Mouse (Mus musculus): Measurements from ENCODE around the gene Tesk2. TPM values are rescaled to one million over a fixed set of nuclear protein-coding genes. Genes with fewer than 3 reads are reported as not detected.

Gene Tesk2
- total and polyA plus RNA-seq, 2 experiments from 2014 or later = 2.2 to 2.8 TPM

DNA sequence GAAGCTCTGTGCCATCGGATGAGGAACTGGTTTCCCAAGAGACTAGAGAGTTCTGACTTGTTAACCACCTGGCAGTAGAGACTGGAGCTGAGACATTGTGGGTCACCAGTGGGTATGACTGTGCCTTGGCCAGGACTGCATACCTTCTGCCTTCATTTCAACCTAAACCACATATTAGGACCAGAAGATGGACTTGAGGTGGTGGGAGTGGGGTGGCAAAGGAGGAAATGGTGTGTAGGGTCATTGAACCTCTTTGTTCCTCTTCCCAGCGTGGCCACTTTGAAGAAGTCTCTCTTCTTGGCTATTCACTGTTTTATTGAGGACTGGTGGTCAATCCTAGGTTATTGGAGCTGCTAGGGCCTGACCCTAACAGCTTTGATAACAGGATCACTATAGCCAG is 60.6 kb downstream of the Tesk2 start:
- H3K36me3 ChIP-seq (ENCODE audit: insufficient read depth, low read length) = no peaks in the 10 kb centered on the region
- H3K9ac ChIP-seq (replicated peaks; ENCODE audit: low read length) = no peak overlapping the region
- no peaks in the 10 kb centered on the region for H3K9me3 ChIP-seq (ENCODE audit: low read length)
- H3K4me2 ChIP-seq (ENCODE audit: low read depth, low read length) = no peak overlapping the region
- no peaks in the 10 kb centered on the region for H3K4me1 ChIP-seq (ENCODE audit: insufficient read depth, low read length)
- ATAC-seq = no peak
- no peaks in the 10 kb centered on the region for H3K27me3 ChIP-seq (ENCODE audit: insufficient read depth, low read length)
- WGBS = 47% methylated on average over 2 of the region's 2 CpGs
- TF ChIP-seq CTCF (IDR thresholded peaks at IDR 0.05; ENCODE audit: low read depth) = no peak
- DNase-seq (ENCODE audit: low spot score) = no peak
- no peak overlapping the region for H3K27ac ChIP-seq
- no peak overlapping the region for H3K4me3 ChIP-seq (ENCODE audit: low read length)

DNA sequence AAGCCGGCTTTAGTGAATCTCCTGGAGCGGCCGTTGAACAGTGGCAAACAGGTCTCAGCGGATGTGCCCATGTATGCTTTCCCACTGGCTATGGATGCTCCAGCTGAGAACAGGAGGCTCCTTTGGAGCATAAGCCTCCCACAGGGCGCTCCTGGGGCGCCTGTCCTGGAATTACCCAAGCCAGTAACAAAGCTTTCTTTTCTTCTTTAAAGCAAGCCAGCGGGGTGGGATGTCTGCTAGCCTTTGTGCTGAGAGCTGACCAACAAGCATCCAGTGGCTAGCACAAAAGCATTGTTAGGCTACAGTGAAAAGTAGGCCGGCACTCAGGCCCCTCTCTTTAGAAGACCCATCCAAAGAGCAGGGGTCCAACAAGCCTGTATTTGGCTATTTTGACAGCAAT is 61.4 kb downstream of the Tesk2 start:
- DNase-seq (ENCODE audit: low spot score) (no peak), ATAC-seq (no peak)
- Histone ChIP-seq H3K4me1 (ENCODE audit: insufficient read depth, low read length) (no peaks in the 10 kb centered on the region), H3K4me2 (ENCODE audit: low read depth, low read length) (no peak overlapping the region), H3K27me3 (ENCODE audit: insufficient read depth, low read length) (no peaks in the 10 kb centered on the region), H3K36me3 (ENCODE audit: insufficient read depth, low read length) (no peaks in the 10 kb centered on the region), H3K4me3 (ENCODE audit: low read length) (no peak overlapping the region), H3K9ac (replicated peaks; ENCODE audit: low read length) (no peak overlapping the region), H3K9me3 (ENCODE audit: low read length) (no peaks in the 10 kb centered on the region), H3K27ac (no peak overlapping the region)
- 9% methylated on average over 8 of the region's 8 CpGs for WGBS
- TF ChIP-seq CTCF (IDR thresholded peaks at IDR 0.05; ENCODE audit: low read depth) = no peak

DNA sequence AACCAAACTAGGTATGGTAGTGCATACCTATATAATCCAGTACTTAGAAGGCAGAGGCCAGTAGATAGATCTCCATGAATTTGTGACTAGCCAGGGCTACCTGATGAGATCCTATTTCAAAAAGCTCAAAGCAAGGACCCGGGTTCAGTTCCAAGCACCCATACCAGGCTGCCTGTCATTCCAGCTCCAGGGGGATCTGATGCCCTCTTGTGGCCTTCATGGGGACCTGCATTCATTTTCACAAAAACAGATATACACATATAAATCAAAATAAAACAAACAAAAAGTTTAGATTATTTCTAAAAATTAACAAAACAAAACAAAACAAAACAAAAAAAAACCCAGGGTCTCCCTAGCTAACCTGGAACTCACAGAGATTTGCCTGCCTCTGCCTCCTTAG is 65.8 kb downstream of the Tesk2 start:
- Histone ChIP-seq H3K9me3 (ENCODE audit: low read length) (no peaks in the 10 kb centered on the region), H3K9ac (replicated peaks; ENCODE audit: low read length) (no peak overlapping the region), H3K4me3 (ENCODE audit: low read length) (no peak overlapping the region), H3K4me2 (ENCODE audit: low read depth, low read length) (no peak overlapping the region), H3K4me1 (ENCODE audit: insufficient read depth, low read length) (no peaks in the 10 kb centered on the region), H3K36me3 (ENCODE audit: insufficient read depth, low read length) (no peaks in the 10 kb centered on the region), H3K27me3 (ENCODE audit: insufficient read depth, low read length) (no peaks in the 10 kb centered on the region), H3K27ac (no peak overlapping the region)
- TF ChIP-seq CTCF (IDR thresholded peaks at IDR 0.05; ENCODE audit: low read depth) = 0 out of 2 replicates have a peak, but pooled peaks have one; percentile 12
- no peak for DNase-seq (ENCODE audit: low spot score)
- 100% methylated on average over 1 of the region's 1 CpGs for WGBS
- no peak for ATAC-seq

DNA sequence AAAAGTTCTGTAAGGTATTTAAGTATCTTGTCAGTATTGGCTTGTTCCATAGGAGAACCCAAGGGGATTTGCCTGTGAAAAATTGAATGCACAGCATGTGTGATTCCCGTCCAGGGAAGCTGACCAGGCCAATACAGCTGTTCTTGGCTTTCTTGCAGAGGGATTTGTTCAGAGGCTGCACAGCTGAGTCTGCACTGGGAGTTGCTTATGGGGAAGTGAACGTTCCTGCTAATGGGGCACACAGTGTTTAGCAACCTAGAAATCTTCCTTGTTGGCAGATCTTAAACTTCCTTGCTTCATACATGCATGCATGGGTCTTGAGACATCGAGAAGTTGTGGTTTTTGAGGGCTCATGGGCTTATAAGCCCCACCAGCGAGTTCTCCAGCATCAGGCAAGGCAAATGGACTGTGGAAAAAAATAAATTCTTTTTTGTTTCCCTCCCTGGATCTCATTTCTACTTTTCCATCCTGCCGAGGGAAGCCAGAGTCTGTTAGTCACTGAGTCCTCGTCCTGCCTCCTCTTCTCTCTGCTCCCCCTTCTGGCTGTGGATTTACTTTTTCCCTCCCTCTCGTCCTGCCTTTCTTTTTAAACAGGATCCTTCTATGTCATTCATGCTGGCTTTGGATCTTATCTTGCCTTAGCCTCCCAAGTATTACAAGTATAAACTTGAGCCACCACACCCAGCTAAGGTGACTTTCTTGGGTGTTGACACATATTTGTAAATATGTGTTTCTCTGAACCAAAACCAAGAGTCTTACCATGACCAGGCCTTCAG is 67.4 kb downstream of the Tesk2 start:
- Histone ChIP-seq H3K9ac (replicated peaks; ENCODE audit: low read length) (no peak overlapping the region), H3K4me3 (ENCODE audit: low read length) (no peak overlapping the region), H3K36me3 (ENCODE audit: insufficient read depth, low read length) (no peaks in the 10 kb centered on the region), H3K27me3 (ENCODE audit: insufficient read depth, low read length) (no peaks in the 10 kb centered on the region), H3K27ac (no peak overlapping the region), H3K4me2 (ENCODE audit: low read depth, low read length) (no peak overlapping the region), H3K4me1 (ENCODE audit: insufficient read depth, low read length) (no peaks in the 10 kb centered on the region), H3K9me3 (ENCODE audit: low read length) (no peaks in the 10 kb centered on the region)
- TF ChIP-seq CTCF (IDR thresholded peaks at IDR 0.05; ENCODE audit: low read depth) = peak; percentile 33; the same call in 1 of the 2 replicates
- DNase-seq (ENCODE audit: low spot score) (no peak), ATAC-seq (no peak)
- 38% methylated on average over 7 of the region's 7 CpGs for WGBS

DNA sequence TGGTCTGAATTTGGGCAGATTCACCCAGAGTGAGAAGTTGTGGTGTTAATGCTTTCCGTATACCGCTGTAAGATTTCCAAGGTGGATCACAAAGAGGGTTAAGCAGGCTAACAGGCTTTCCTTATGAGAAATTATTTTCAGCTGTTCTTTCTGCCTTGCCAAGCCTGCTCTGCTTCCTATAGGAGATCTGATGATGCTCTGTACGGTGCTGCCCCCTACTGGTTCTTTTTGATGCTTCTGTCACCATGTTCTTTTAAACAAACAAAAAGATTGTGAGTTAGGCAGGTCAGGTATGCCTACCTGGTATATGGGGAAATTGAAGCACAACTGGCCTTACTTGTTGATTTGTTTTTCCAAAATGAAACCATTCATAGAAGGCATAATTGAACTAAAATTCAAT is 68.2 kb downstream of the Tesk2 start:
- no peak overlapping the region for H3K9ac ChIP-seq (replicated peaks; ENCODE audit: low read length)
- H3K4me2 ChIP-seq (ENCODE audit: low read depth, low read length) = no peak overlapping the region
- DNase-seq (ENCODE audit: low spot score) (peak; percentile 94), ATAC-seq (peak; percentile 67)
- H3K36me3 ChIP-seq (ENCODE audit: insufficient read depth, low read length) = no peaks in the 10 kb centered on the region
- no peaks in the 10 kb centered on the region for H3K9me3 ChIP-seq (ENCODE audit: low read length)
- H3K27me3 ChIP-seq (ENCODE audit: insufficient read depth, low read length) = no peaks in the 10 kb centered on the region
- no peaks in the 10 kb centered on the region for H3K4me1 ChIP-seq (ENCODE audit: insufficient read depth, low read length)
- TF ChIP-seq CTCF (IDR thresholded peaks at IDR 0.05; ENCODE audit: low read depth) = peak; percentile 86
- WGBS = 4% methylated on average over 3 of the region's 3 CpGs
- H3K4me3 ChIP-seq (ENCODE audit: low read length) = no peak overlapping the region
- no peak overlapping the region for H3K27ac ChIP-seq

DNA sequence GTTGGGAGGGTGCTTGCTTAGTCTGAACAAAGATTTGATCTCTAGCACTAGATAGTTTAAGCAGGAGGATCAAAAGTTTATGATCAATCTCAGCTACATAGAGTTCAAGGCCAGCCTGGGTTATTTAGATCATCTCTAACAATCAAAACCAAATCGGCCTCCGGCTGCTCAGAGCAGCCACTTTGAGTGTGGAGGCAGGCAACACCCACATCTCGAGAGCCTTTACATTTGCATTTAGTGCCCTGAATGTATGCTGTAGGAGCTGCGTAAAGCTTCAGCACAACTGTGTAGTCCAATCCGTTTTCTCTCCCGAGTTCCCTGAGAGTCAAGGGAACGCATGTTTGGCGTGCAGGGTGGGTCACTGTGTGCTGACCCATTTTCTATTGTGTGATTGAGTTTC is 71.7 kb downstream of the Tesk2 start:
- Histone ChIP-seq H3K36me3 (ENCODE audit: insufficient read depth, low read length) (no peaks in the 10 kb centered on the region), H3K27ac (no peak overlapping the region), H3K4me3 (ENCODE audit: low read length) (no peak overlapping the region), H3K4me1 (ENCODE audit: insufficient read depth, low read length) (no peaks in the 10 kb centered on the region), H3K27me3 (ENCODE audit: insufficient read depth, low read length) (no peaks in the 10 kb centered on the region), H3K9me3 (ENCODE audit: low read length) (no peaks in the 10 kb centered on the region), H3K4me2 (ENCODE audit: low read depth, low read length) (no peak overlapping the region), H3K9ac (replicated peaks; ENCODE audit: low read length) (no peak overlapping the region)
- WGBS = 89% methylated on average over 8 of the region's 8 CpGs
- TF ChIP-seq CTCF (IDR thresholded peaks at IDR 0.05; ENCODE audit: low read depth) = no peak
- ATAC-seq = no peak
- DNase-seq (ENCODE audit: low spot score) = no peak

DNA sequence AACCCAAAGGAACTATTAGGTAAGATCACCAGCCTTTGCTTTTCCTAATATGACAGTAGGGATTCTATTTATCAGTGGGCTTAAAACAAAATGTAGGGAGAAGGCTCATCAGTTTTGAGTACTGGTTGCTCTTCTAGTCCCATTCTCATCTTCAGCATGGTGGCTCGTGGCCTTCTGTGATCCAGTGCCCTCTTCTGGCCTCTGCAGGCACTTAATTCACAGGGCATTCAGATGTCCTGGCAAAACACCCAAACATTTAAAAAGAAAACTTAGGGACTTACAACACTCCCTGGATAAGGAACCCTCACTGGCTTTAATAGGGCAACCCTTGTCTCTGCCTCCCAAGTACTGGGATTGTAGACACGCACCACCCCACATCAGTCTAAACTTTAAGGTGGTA is 73.5 kb downstream of the Tesk2 start:
- Histone ChIP-seq H3K36me3 (ENCODE audit: insufficient read depth, low read length) (no peaks in the 10 kb centered on the region), H3K9me3 (ENCODE audit: low read length) (no peaks in the 10 kb centered on the region), H3K4me2 (ENCODE audit: low read depth, low read length) (no peak overlapping the region), H3K9ac (replicated peaks; ENCODE audit: low read length) (no peak overlapping the region), H3K4me1 (ENCODE audit: insufficient read depth, low read length) (no peaks in the 10 kb centered on the region), H3K27ac (no peak overlapping the region), H3K4me3 (ENCODE audit: low read length) (no peak overlapping the region), H3K27me3 (ENCODE audit: insufficient read depth, low read length) (no peaks in the 10 kb centered on the region)
- ATAC-seq (no peak), DNase-seq (ENCODE audit: low spot score) (no peak)
- TF ChIP-seq CTCF (IDR thresholded peaks at IDR 0.05; ENCODE audit: low read depth) = peak; percentile 30
- 72% methylated on average over 2 of the region's 2 CpGs for WGBS
